Mouse (Mus musculus) CH12.LX (cell line): ENCODE data around the gene Rab40c. TPM values are rescaled to one million over a fixed set of nuclear protein-coding genes. Genes with fewer than 3 reads are reported as not detected.

Source experiments
- DNase-seq: peaks from one replicate; pipeline ENCODE4 v3.0.0-alpha.2; 2013; ENCODE audit errors: extremely low read depth
- H3K27ac ChIP-seq: 2 replicates; pipeline ENCODE4 v1.5.1; 2012; ENCODE audit warnings: low read depth, mild to moderate bottlenecking, control low read depth, moderate library complexity; ENCODE audit not compliant: insufficient read depth
- H3K27me3 ChIP-seq: replicated peaks from 2 replicates; pipeline ENCODE3; 2012; ENCODE audit warnings: inconsistent platforms
- H3K36me3 ChIP-seq, 2 experiments: replicated peaks in 1 of 2; 2 replicates each; pipeline versions ENCODE3 to v1.6.1; 2012; ENCODE audit warnings: inconsistent platforms in 1 of 2, low read length in 1 of 2, mild to moderate bottlenecking in 1 of 2, mixed read lengths in 1 of 2, moderate library complexity in 1 of 2; ENCODE audit not compliant: control insufficient read depth in 1 of 2, insufficient read depth in 1 of 2
- H3K4me1 ChIP-seq, 2 experiments: 2 replicates each; pipeline ENCODE4 v1.6.1; 2012; ENCODE audit warnings: inconsistent platforms in 1 of 2, moderate library complexity in 1 of 2; ENCODE audit not compliant: insufficient read depth in 2 of 2, control insufficient read depth in 1 of 2
- H3K4me2 ChIP-seq: 2 replicates; pipeline ENCODE4 v1.6.1; 2012; ENCODE audit warnings: low read depth, mild to moderate bottlenecking, control low read depth; ENCODE audit not compliant: poor library complexity, insufficient read depth, severe bottlenecking
- H3K4me3 ChIP-seq, 3 experiments: fragments of 150-350 bp in 1 of 3; sonication (generic) in 1 of 3; replicated peaks in 1 of 3; 2 replicates each; pipeline versions ENCODE3 to v1.5.1; 2011 to 2012; ENCODE audit warnings: low read depth in 2 of 3, low read length in 2 of 3, mild to moderate bottlenecking in 2 of 3, moderate library complexity in 2 of 3, control low read depth in 1 of 3, improper control_type of control experiment in 1 of 3, inconsistent platforms in 1 of 3, mixed read lengths in 1 of 3; ENCODE audit not compliant: poor library complexity in 1 of 3
- H3K79me2 ChIP-seq: replicated peaks from 2 replicates; pipeline ENCODE4 v1.6.1; 2012; ENCODE audit warnings: mild to moderate bottlenecking, moderate library complexity; ENCODE audit not compliant: control insufficient read depth, poor library complexity, insufficient read depth, severe bottlenecking; ENCODE audit errors: extremely low read depth
- H3K9ac ChIP-seq: 2 replicates; pipeline ENCODE4 v1.6.1; 2012; ENCODE audit warnings: low read depth, mild to moderate bottlenecking, control low read depth, moderate library complexity; ENCODE audit not compliant: insufficient read depth
- H3K9me3 ChIP-seq: replicated peaks from 2 replicates; pipeline ENCODE3; 2012; ENCODE audit warnings: low read length, inconsistent platforms, mixed read lengths
- ETS1 ChIP-seq: conservative IDR thresholded peaks from 2 replicates; pipeline ENCODE4 v1.6.1; 2012; ENCODE audit warnings: low read depth, mild to moderate bottlenecking, inconsistent platforms, low read length, improper control_type of control experiment, moderate library complexity
- GABPA ChIP-seq: IDR thresholded peaks from 2 replicates; pipeline ENCODE4 v1.6.1; 2012; ENCODE audit warnings: low read depth, low read length, improper control_type of control experiment, inconsistent platforms; ENCODE audit not compliant: insufficient replicate concordance
- HCFC1 ChIP-seq: IDR thresholded peaks from 2 replicates; pipeline ENCODE4 v1.6.1; 2012; ENCODE audit warnings: low read depth, mild to moderate bottlenecking, inconsistent platforms, low read length, improper control_type of control experiment
- KAT2A ChIP-seq: IDR thresholded peaks from 2 replicates; pipeline ENCODE4 v1.6.1; 2012; ENCODE audit warnings: low read length, improper control_type of control experiment, inconsistent platforms; ENCODE audit not compliant: insufficient replicate concordance
- MAFK ChIP-seq: IDR thresholded peaks from 2 replicates; pipeline ENCODE4 v1.6.1; 2011; ENCODE audit warnings: low read length, improper control_type of control experiment; ENCODE audit not compliant: insufficient replicate concordance
- MAX ChIP-seq: IDR thresholded peaks from 2 replicates; pipeline ENCODE4 v1.6.1; 2011; ENCODE audit warnings: low read length, improper control_type of control experiment
- MAZ ChIP-seq: IDR thresholded peaks from 2 replicates; pipeline ENCODE4 v1.6.1; 2012; ENCODE audit warnings: low read depth, mild to moderate bottlenecking, inconsistent platforms, low read length, improper control_type of control experiment, moderate library complexity
- MEF2A ChIP-seq: IDR thresholded peaks from 2 replicates; pipeline ENCODE4 v1.6.1; 2014; ENCODE audit warnings: low read depth, mild to moderate bottlenecking, inconsistent platforms, low read length, improper control_type of control experiment, borderline replicate concordance
- MXI1 ChIP-seq: IDR thresholded peaks from 2 replicates; pipeline ENCODE4 v1.6.1; 2011; ENCODE audit warnings: mild to moderate bottlenecking, low read depth, low read length, improper control_type of control experiment
- MYC ChIP-seq: IDR thresholded peaks from 2 replicates; pipeline ENCODE4 v1.6.1; 2011; ENCODE audit warnings: low read depth, mild to moderate bottlenecking, improper control_type of control experiment, low read length
- NELFE ChIP-seq: IDR thresholded peaks from 2 replicates; pipeline ENCODE4 v1.6.1; 2011; ENCODE audit warnings: low read depth, low read length, improper control_type of control experiment
- NRF1 ChIP-seq: IDR thresholded peaks from 2 replicates; pipeline ENCODE4 v1.6.1; 2014; ENCODE audit warnings: low read depth, mild to moderate bottlenecking, inconsistent platforms, low read length, improper control_type of control experiment, moderate library complexity
- POLR2A ChIP-seq: IDR thresholded peaks from 2 replicates; pipeline ENCODE4 v1.6.1; 2011; ENCODE audit warnings: low read depth, mild to moderate bottlenecking, improper control_type of control experiment, low read length
- POLR2AphosphoS2 ChIP-seq: IDR thresholded peaks from 2 replicates; pipeline ENCODE4 v1.6.1; 2011; ENCODE audit warnings: low read depth, low read length, improper control_type of control experiment
- RCOR1 ChIP-seq: conservative IDR thresholded peaks from 2 replicates; pipeline ENCODE4 v1.6.1; 2012; ENCODE audit warnings: low read depth, mild to moderate bottlenecking, inconsistent platforms, low read length, improper control_type of control experiment
- TBP ChIP-seq: conservative IDR thresholded peaks from 2 replicates; pipeline ENCODE4 v1.6.1; 2011; ENCODE audit warnings: low read depth, low read length, improper control_type of control experiment
- ZC3H11A ChIP-seq: IDR thresholded peaks from 2 replicates; pipeline ENCODE4 v1.6.1; 2012; ENCODE audit warnings: low read depth, mild to moderate bottlenecking, inconsistent platforms, low read length, improper control_type of control experiment
- ZKSCAN1 ChIP-seq: IDR thresholded peaks from 2 replicates; pipeline ENCODE4 v1.6.1; 2012; ENCODE audit warnings: low read depth, inconsistent platforms, low read length, improper control_type of control experiment, borderline replicate concordance
- ZMIZ1 ChIP-seq: IDR thresholded peaks from 2 replicates; pipeline ENCODE4 v1.6.1; 2012; ENCODE audit warnings: low read depth, mild to moderate bottlenecking, inconsistent platforms, low read length, improper control_type of control experiment
- ZNF384 ChIP-seq: IDR thresholded peaks from 2 replicates; pipeline ENCODE4 v1.6.1; 2012; ENCODE audit warnings: low read depth, low read length, improper control_type of control experiment, inconsistent platforms
- dilution Hi-C: fragments of 300-500 bp; cut with MboI; formaldehyde crosslinking; loops from 2 replicates; pipeline ENCODE4 v1.14.3; 2020; ENCODE audit warnings: low sequenced_read_pairs; ENCODE audit not compliant: extremely low pct_unique_long_range_greater_than_20kb, extremely low pct_ligation_motif_present
- in situ Hi-C: fragments of 300-500 bp; cut with MboI; formaldehyde crosslinking; loops from 3 replicates; pipeline ENCODE4 v1.14.3; 2019; ENCODE audit warnings: low sequenced_read_pairs, low pct_ligation_motif_present, low pct_unique_long_range_greater_than_20kb, mixed read lengths
- polyA plus RNA-seq: library from polyadenylated mRNA; unstranded; fragments of >175 nt; gene quantifications from 2 replicates; pipeline ENCODE4 v1.2.1, GENCODE M21; 2012; ENCODE audit warnings: low read depth; ENCODE audit not compliant: insufficient read length
- total RNA-seq, 2 experiments: library from RNA; depleted of rRNA; stranded (reverse); fragments of 300-350 nt in 1 of 2; fragments of >200 nt in 1 of 2; gene quantifications; 2 replicates each; pipeline ENCODE4 v1.2.3; 2012 to 2014

Rab40c gene
- total and polyA plus RNA-seq, 3 experiments: 8.0 to 14.4 (median 9.2) TPM

- TF ChIP-seq KAT2A (no peak), ZKSCAN1 (no peak), TBP (no peak), MYC (no peak), MAX (no peak), MXI1 (no peak), POLR2AphosphoS2 (no peak), MAFK (no peak), GABPA (no peak), ZNF384 (no peak), RCOR1 (no peak), ETS1 (no peak), HCFC1 (no peak), POLR2A (no peak), MAZ (no peak), ZMIZ1 (no peak), NRF1 (no peak)
- in situ Hi-C loops: no loop called here
- no peak overlapping the region for H3K9ac ChIP-seq
- H3K79me2 ChIP-seq: no peaks in the 10 kb centered on the region; the same call in 1 of the 2 replicates
- H3K27ac ChIP-seq: no peak overlapping the region
- dilution Hi-C loops: no loop called here
- no peaks in the 10 kb centered on the region for H3K9me3 ChIP-seq
- peaks cover 0 to 5% of the 10 kb centered on the region in 2 experiments; a peak in 1 of 4 replicates for H3K4me1 ChIP-seq
- H3K4me3 ChIP-seq: no peak overlapping the region
- no peak for DNase-seq
- no peaks in the 10 kb centered on the region for H3K27me3 ChIP-seq
- H3K36me3 ChIP-seq: peaks cover 43 to 92% of the 10 kb centered on the region in 2 experiments
- H3K4me2 ChIP-seq: no peak overlapping the region
Measured at GRCm38 (mm10) chr17:25887467-25887866, 32.1 kb downstream of the Rab40c start.

GRCm38 (mm10) chr17:25886806-25887205 lies 32.7 kb downstream of the Rab40c start:
- dilution Hi-C loops: no loop called here
- no peak overlapping the region for H3K9ac ChIP-seq
- in situ Hi-C loops: no loop called here
- H3K9me3 ChIP-seq: no peaks in the 10 kb centered on the region
- DNase-seq: no peak
- peaks cover 48 to 92% of the 10 kb centered on the region in 2 experiments for H3K36me3 ChIP-seq
- no peak overlapping the region for H3K4me3 ChIP-seq
- H3K4me2 ChIP-seq: no peak overlapping the region
- H3K4me1 ChIP-seq: peaks cover 0 to 5% of the 10 kb centered on the region in 2 experiments; a peak in 1 of 4 replicates
- no peaks in the 10 kb centered on the region; the same call in 1 of the 2 replicates for H3K79me2 ChIP-seq
- H3K27ac ChIP-seq: no peak overlapping the region
- TF ChIP-seq NELFE (no peak), POLR2A (no peak), MEF2A (no peak), ZC3H11A (no peak), MAX (no peak)
- TF ChIP-seq, all 38 proteins: peak for 0
- no peaks in the 10 kb centered on the region for H3K27me3 ChIP-seq
